Mouse (Mus musculus) brain, embryonic 14.5 days (tissue): ENCODE data around the gene Gatm.

Experiments
- CTCF ChIP-seq: fragments of 200-500 bp; IDR thresholded peaks from 2 replicates; pipeline ENCODE4 v1.5.1; 2012; ENCODE audit warnings: inconsistent platforms, mild to moderate bottlenecking, moderate library complexity, borderline replicate concordance; ENCODE audit not compliant: insufficient read depth, insufficient read length; ENCODE audit errors: extremely low read depth
- POLR2A ChIP-seq: fragments of 200-500 bp; IDR thresholded peaks from 2 replicates; pipeline ENCODE4 v1.6.1; 2012; ENCODE audit warnings: mild to moderate bottlenecking, inconsistent platforms, borderline replicate concordance; ENCODE audit not compliant: poor library complexity, insufficient read depth, insufficient read length, severe bottlenecking; ENCODE audit errors: extremely low read depth

DNA sequence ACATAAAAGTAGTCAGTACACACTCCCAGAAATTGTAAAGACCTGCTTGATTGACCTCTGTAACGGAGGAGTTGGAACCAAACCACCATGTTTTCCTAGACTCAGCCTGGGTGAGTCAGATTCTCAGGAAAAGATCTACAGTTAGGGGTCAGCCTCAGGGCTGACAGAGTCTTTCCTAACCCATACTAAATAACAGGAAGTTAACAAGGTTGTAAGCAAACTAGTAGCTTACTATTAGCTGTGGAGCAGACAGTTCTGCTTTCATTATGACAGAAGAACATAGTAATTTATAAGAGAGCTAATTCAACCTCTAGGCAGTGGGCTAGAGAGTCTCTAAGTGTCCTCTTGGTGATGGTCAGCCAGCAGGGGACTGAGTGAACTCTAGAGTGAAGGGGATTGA, 38.7 kb downstream of the Gatm start:
- TF ChIP-seq CTCF (no peak), POLR2A (no peak)
